Mouse (Mus musculus): ENCODE measurements around the gene Olfr1253.

Olfr1253 gene

DNA sequence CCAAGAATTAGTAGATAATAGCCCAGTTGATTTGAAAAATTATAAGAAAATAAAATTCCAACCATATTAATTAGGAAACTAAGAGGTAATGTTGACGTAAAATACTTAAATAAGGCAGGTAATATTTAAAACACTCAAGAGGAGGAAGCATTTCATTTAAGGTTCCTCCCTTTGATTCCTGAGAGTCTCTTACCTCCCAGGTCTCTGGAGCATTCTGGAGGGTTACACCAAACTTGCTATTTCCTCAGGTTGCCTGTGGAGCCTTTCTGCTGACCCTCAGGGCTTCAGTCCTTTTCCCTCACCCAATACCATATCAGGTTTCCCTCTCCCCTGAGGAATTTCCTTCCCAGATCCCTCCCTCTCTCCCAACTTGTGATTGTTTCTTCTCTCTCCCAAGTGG, at the start of gene Olfr1253:
Gene Olfr1253, minus strand, starts transcription at position 101 of the 400 bp plus-strand sequence.
- no peak for DNase-seq

GRCm38 (mm10) chr2:89799583-89799982, 42.7 kb upstream of the Olfr1253 start:
- DNase-seq = no peak

GRCm38 (mm10) chr2:89793519-89793918, 36.6 kb upstream of the Olfr1253 start, which contains the start of gene Olfr1254:
Gene Olfr1254 (minus strand): TSS chr2:89793619.
- no peak for DNase-seq

DNA sequence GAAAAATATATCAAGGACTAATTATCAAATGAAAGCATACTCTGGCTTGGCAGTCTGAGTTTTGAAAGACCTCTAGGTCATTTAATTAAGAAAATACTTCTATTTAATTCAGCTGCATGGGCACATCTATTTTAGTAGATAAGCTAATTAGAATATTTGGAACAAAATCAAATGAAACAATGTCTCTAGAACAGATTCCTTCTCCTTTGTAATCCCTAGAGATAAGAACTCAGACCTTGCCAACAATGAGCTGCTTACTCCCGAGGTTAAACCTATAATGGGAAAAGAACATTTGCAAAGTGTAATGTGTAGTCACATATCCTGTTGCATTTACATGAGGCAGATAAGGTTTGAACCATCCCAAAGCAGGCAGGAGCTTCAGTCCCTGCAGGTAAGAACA, 32.0 kb downstream of the Olfr1253 start, which contains the start of gene Olfr1252:
Gene Olfr1252, minus strand, starts transcription at position 101 of the 400 bp plus-strand sequence.
- DNase-seq = no peak

All from cerebellum, adult 11-12 months (tissue).